Mouse (Mus musculus) retina, postnatal 7 days (tissue): ENCODE measurements around the gene Prrg4.
A peak's percentile ranks its signal among the peaks of the same experiment; 100 is the strongest.
"Not testable (repeated sequence)": the region's sequence is repeated elsewhere in the genome, so short reads cannot be mapped to it uniquely, and the experiment has no call there.

Experiments
- DNase-seq: peaks from one replicate; pipeline ENCODE4 v3.0.0-alpha.2; 2012; ENCODE audit warnings: low read depth, low spot score

Gene Prrg4

GRCm38 (mm10) chr2:104841736-104842135 is 7.9 kb downstream of the Prrg4 start:
- no peak for DNase-seq

- DNase-seq: no peak
Measured at GRCm38 (mm10) chr2:104840974-104841373, 8.7 kb downstream of the Prrg4 start.

GRCm38 (mm10) chr2:104832486-104832885 is 17.2 kb downstream of the Prrg4 start:
- no peak for DNase-seq

- DNase-seq: no peak
Measured at GRCm38 (mm10) chr2:104826191-104826590, 23.5 kb downstream of the Prrg4 start.

GRCm38 (mm10) chr2:104818763-104819162 is 30.9 kb downstream of the Prrg4 start:
- not testable (repeated sequence) for DNase-seq

GRCm38 (mm10) chr2:104817555-104818330 is 31.9 kb downstream of the Prrg4 start:
- DNase-seq: no peak

- DNase-seq: peak; percentile 88
Measured at GRCm38 (mm10) chr2:104816866-104817439, 32.7 kb downstream of the Prrg4 start.

- DNase-seq: no peak
Measured at GRCm38 (mm10) chr2:104816371-104816827, 33.3 kb downstream of the Prrg4 start, which contains the start of gene Qser1. Gene Qser1 (minus strand): TSS chr2:104816760.

GRCm38 (mm10) chr2:104815561-104816370 is 33.9 kb downstream of the Prrg4 start:
- no peak for DNase-seq

- no peak for DNase-seq
Measured at GRCm38 (mm10) chr2:104814181-104814951, 35.3 kb downstream of the Prrg4 start.

GRCm38 (mm10) chr2:104805435-104805834 is 44.2 kb downstream of the Prrg4 start:
- DNase-seq: no peak
